Mouse (Mus musculus) CD4-positive helper T cell, adult 2 months (primary cell): ENCODE results near the gene Olfr118.
"Not testable (repeated sequence)": the region's sequence is repeated elsewhere in the genome, so short reads cannot be mapped to it uniquely, and the experiment has no call there.

Experiments used
- DNase-seq: peaks from one replicate; pipeline ENCODE4 v3.0.0-alpha.2; 2012; ENCODE audit warnings: low read depth, missing footprints, low spot score

Olfr118 gene

GRCm38 (mm10) chr17:37666688-37667087 is at the start of gene Olfr118:
Gene Olfr118 (plus strand): TSS chr17:37666988.
- no peak for DNase-seq

GRCm38 (mm10) chr17:37627009-37627408 is 39.8 kb upstream of the Olfr118 start, which contains the start of the genes Olfr115 and Olfr116:
Gene Olfr115 (minus strand): TSS chr17:37627109.
Gene Olfr116 (minus strand): TSS chr17:37627199.
- DNase-seq = no peak

GRCm38 (mm10) chr17:37663682-37664081 is 3.1 kb upstream of the Olfr118 start, which contains the start of gene Olfr117:
Gene Olfr117 (minus strand): TSS chr17:37663782.
- no peak for DNase-seq

GRCm38 (mm10) chr17:37696264-37696663 is 29.5 kb downstream of the Olfr118 start, which contains the start of gene Olfr119:
Gene Olfr119 (plus strand): TSS chr17:37696564.
- not testable (repeated sequence) for DNase-seq

- no peak for DNase-seq
Observed at GRCm38 (mm10) chr17:37721508-37721907, 54.7 kb downstream of the Olfr118 start, which contains the start of gene Olfr120. Gene Olfr120 (plus strand): TSS chr17:37721808.
